Mouse (Mus musculus) embryonic stem cell, embryonic (primary cell): ENCODE measurements around the gene Creb3.

Source experiments
- CTCF ChIA-PET, 4 experiments: fragments of 300-600 bp in 2 of 4; fragments of 350-600 bp in 2 of 4; sonication (Branson Sonifier 250); formaldehyde crosslinking; loops; one replicate each; lab custom pipeline; 2022; ENCODE audit warnings: inconsistent platforms in 2 of 4; lab: Charles Lee
- POLR2A ChIA-PET, 4 experiments: fragments of 300-600 bp in 2 of 4; fragments of 350-600 bp in 2 of 4; sonication (Branson Sonifier 250); formaldehyde crosslinking; loops; one replicate each; lab custom pipeline; 2022; ENCODE audit warnings: antibody characterized with exemption in 4 of 4, inconsistent platforms in 1 of 4; lab: Charles Lee

Gene Creb3

DNA sequence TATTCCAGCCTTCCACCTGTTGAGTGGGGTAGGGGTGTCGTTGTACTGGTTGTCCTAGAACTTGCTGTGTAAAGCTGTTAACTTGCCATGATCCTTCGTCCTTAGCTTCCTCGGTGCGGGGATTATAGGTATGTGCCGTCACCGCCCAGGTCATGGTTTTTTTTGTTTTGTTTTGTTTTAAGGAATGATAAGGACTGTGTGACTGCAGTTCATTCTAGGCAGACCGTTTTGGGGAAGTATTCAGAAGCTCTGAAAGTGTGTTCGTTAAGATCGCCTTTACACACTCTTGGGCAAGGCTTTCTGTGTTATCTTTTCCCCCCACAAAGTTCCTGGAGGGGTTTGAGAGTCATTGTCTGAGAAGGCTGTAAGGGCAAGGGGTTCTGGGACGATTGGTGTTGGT, 50.4 kb downstream of the Creb3 start:
- ChIA-PET POLR2A (interaction anchor here in 1 of 4 experiments (1.0 kb wide), 1 partner anchor 13 kb away, joined by 7 read pairs; no protein-coding TSS in a partner anchor), CTCF (interaction anchor here in 1 of 4 experiments (0.6 to 0.7 kb wide), 2 partner anchors 7 to 158 kb away, joined by 3 read pairs; no protein-coding TSS in a partner anchor)

DNA sequence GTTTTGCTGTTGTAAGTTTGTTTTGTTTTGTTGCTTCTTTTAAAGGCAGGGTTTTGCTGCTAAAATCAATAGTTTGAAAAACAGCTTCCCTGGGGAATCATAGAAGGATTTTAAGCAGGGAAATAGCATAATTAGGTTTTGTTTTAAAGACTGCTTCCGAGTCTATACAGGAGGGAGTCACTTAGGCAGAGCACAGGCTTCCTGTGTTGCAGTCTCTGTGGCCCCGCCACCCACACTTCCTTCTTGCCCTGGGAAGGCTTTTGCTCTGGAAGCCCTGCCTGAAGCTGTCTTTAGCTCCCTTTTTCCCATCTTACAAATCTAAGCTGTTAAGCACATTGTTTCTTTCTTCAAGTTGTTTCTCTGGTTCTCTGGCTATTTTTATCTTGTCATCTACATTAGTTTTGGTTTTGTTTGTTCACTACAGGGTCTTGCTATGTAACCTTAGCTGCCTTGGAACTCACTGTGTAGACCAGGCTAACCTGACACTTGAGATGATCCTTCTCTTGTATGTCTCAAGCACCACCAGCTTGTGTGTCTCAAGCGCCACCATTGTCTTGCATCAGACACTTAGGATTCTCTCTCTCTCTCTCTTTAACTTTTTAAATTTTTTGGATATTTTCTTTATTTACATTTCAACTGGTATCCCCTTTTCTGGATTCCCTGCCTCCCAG, 51.1 kb downstream of the Creb3 start:
- CTCF ChIA-PET = interaction anchor here in 1 of 4 experiments (0.7 kb wide), 1 partner anchor 8 kb away, joined by 3 read pairs; no protein-coding TSS in a partner anchor
- POLR2A ChIA-PET = interaction anchor here in 1 of 4 experiments (1.0 to 1.4 kb wide), 2 partner anchors 12 to 17 kb away, joined by 4 to 7 read pairs; no protein-coding TSS in a partner anchor
